Mouse (Mus musculus) lung, postnatal 0 days (tissue): ENCODE data around the gene Dusp1. TPM values are rescaled to one million over a fixed set of nuclear protein-coding genes. Genes with fewer than 3 reads are reported as not detected.

ENCODE experiments used
- ATAC-seq: fragments of 200-750 bp; cut with Nextera tagmentation; 2 replicates; pipeline ENCODE4 v1.8.0; 2017; ENCODE audit warnings: moderate library complexity
- DNase-seq: peaks from one replicate; pipeline ENCODE4 v3.0.0-alpha.2; 2016; ENCODE audit warnings: low spot score
- H3K27ac ChIP-seq: fragments of 300-500 bp; sonication (generic); 2 replicates; pipeline ENCODE4 v1.5.1; 2014; ENCODE audit warnings: antibody characterized with exemption, mild to moderate bottlenecking, low read length, mixed read lengths
- H3K27me3 ChIP-seq: fragments of 300-500 bp; sonication (generic); replicated peaks from 2 replicates; pipeline ENCODE4 v1.6.1; 2014; ENCODE audit warnings: low read length, mixed read lengths; ENCODE audit not compliant: insufficient read depth
- H3K36me3 ChIP-seq: fragments of 300-500 bp; sonication (generic); 2 replicates; pipeline ENCODE4 v1.6.1; 2014; ENCODE audit warnings: low read length, mixed read lengths; ENCODE audit not compliant: insufficient read depth
- H3K4me1 ChIP-seq: fragments of 300-500 bp; sonication (generic); 2 replicates; pipeline ENCODE4 v1.6.1; 2014; ENCODE audit warnings: antibody characterized with exemption, low read depth, low read length, mixed read lengths; ENCODE audit not compliant: insufficient read depth
- H3K4me2 ChIP-seq: fragments of 300-500 bp; sonication (generic); replicated peaks from 2 replicates; pipeline ENCODE4 v1.6.1; 2014; ENCODE audit warnings: low read depth, mild to moderate bottlenecking, low read length, moderate library complexity, mixed read lengths
- H3K4me3 ChIP-seq: fragments of 300-500 bp; sonication (generic); 2 replicates; pipeline ENCODE4 v1.5.1; 2014; ENCODE audit warnings: low read depth, low read length
- H3K9ac ChIP-seq: fragments of 300-500 bp; sonication (generic); replicated peaks from 2 replicates; pipeline ENCODE4 v1.6.1; 2014; ENCODE audit warnings: low read depth, mild to moderate bottlenecking
- H3K9me3 ChIP-seq: fragments of 300-500 bp; sonication (generic); 2 replicates; pipeline ENCODE4 v1.6.1; 2016; ENCODE audit warnings: low read length, mixed read lengths
- CTCF ChIP-seq: IDR thresholded peaks from 2 replicates; pipeline ENCODE4 v1.5.1; 2016; ENCODE audit warnings: antibody characterized with exemption, mild to moderate bottlenecking
- EP300 ChIP-seq: IDR thresholded peaks from 2 replicates; pipeline ENCODE4 v1.6.1; 2016; ENCODE audit warnings: antibody characterized with exemption, mild to moderate bottlenecking, control low read depth
- WGBS: fragments of 180-500 bp; shearing (Covaris S2); extraction: QIAGEN DNeasy Blood & Tissue Kit; methylation state at CpG from one replicate; pipeline ENCODE4 v1.1.7; 2014; 5-methylcytosine and 5-hydroxymethylcytosine counted together
- polyA plus RNA-seq: library from polyadenylated mRNA; unstranded; fragments of >200 nt; fragmentation: Nextera tagmentation; extraction: Ambion mirVana; gene quantifications from 2 replicates; pipeline ENCODE4 v1.2.1, GENCODE M21; 2015

Dusp1 gene
- 68.4 and 79.3 TPM in 2 replicates for polyA plus RNA-seq

DNA sequence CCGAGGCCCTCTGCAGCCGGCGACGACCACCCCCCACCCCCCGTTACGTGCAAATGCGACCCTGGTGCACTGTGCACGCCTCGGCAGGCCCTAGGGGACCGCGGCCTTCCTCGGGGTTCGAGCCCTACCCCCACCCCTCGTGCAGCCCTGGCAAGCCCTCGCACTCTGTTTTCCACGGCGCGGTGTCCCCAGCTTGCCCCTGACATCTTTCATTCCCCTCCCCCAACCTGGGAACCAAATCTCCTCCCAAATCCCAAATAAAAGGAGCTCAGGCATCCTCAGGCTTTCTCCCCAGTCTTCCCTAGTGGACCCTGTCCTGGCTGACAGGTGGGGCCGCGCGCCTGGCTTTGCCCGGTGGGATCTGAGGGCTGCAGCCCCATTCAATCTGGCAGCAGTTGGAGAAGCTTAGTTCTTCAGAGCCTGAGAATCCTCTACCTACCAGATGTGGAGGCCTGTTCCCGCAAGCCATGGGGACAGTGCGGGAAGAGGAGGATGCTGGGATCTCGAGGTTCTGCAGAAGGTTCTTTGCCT is at the start of gene Dusp1:
Gene Dusp1, minus strand, starts transcription at position 478 of the 531 bp plus-strand sequence.
- no peak for DNase-seq
- Histone ChIP-seq H3K4me1 (peaks cover 21% of the 10 kb centered on the region), H3K36me3 (no peaks in the 10 kb centered on the region), H3K27ac (peak within 1 kb of the TSS; percentile 72), H3K9ac (peak within 1 kb of the TSS; percentile 32), H3K4me2 (peak within 1 kb of the TSS; percentile 96), H3K9me3 (no peaks in the 10 kb centered on the region), H3K27me3 (no peaks in the 10 kb centered on the region), H3K4me3 (peak within 1 kb of the TSS; percentile 68)
- ATAC-seq: peak; percentile 66
- TF ChIP-seq EP300 (no peak), CTCF (no peak)
- WGBS: under 1% methylated on average over 22 of the region's 25 CpGs

DNA sequence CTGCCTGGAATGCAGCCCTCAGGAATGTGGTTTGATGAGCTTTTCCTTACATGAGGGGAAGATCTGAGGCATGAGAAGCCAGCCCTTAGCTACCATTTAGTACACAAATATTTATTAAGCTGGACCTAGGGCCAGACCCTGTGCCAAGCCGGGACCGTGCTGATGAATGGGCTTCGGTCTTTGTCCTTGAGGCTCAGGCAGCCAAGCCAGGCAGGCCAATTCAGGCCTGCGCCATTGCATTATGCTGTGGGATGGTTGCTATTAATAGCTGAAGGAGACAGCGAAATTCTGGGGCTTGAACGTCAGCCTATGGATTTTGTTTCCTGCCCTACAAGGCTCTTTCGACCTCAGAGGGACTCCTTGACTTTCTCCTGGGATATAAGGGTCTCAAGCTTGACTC is 49.4 kb upstream of the Dusp1 start:
- DNase-seq: peak; percentile 72
- Histone ChIP-seq H3K9ac (no peak overlapping the region), H3K4me2 (no peak overlapping the region), H3K4me3 (no peak overlapping the region), H3K4me1 (peaks cover 22% of the 10 kb centered on the region), H3K27ac (peak overlapping the region; percentile 80), H3K9me3 (no peaks in the 10 kb centered on the region), H3K27me3 (no peaks in the 10 kb centered on the region), H3K36me3 (0 out of 2 replicates have a peak, but pooled peaks cover 6% of the 10 kb centered on the region)
- TF ChIP-seq CTCF (no peak), EP300 (peak; percentile 68; the same call in 1 of the 2 replicates)
- 22% methylated on average over 7 of the region's 7 CpGs for WGBS
- ATAC-seq: peak; percentile 85

DNA sequence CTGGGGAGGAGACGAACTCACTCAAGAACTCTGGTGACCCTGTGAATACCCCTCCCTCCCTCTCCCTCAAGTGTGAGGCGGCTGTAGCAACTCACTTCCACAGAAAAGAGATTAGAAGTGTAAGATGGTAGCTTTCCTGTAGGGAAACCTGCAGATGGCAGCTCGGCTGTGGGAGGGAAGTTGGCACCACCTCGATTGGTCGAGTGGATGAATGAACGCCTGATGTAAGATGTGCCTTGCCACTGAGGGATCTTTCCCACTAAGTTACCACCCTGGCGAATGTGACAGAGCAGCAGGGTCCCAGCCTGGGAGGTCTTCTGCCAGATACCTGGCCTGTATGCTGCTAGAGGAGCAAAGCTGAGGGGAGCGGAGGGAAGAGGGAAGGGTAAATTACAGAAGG is 47.9 kb upstream of the Dusp1 start:
- Histone ChIP-seq H3K27ac (no peak overlapping the region), H3K27me3 (no peaks in the 10 kb centered on the region), H3K9ac (no peak overlapping the region), H3K36me3 (0 out of 2 replicates have a peak, but pooled peaks cover 8% of the 10 kb centered on the region), H3K4me1 (peaks cover 22% of the 10 kb centered on the region), H3K9me3 (no peaks in the 10 kb centered on the region), H3K4me3 (no peak overlapping the region), H3K4me2 (no peak overlapping the region)
- ATAC-seq (no peak), DNase-seq (no peak)
- TF ChIP-seq EP300 (no peak), CTCF (no peak)
- whole genome bisulfite sequencing: 81% methylated on average over 8 of the region's 8 CpGs

DNA sequence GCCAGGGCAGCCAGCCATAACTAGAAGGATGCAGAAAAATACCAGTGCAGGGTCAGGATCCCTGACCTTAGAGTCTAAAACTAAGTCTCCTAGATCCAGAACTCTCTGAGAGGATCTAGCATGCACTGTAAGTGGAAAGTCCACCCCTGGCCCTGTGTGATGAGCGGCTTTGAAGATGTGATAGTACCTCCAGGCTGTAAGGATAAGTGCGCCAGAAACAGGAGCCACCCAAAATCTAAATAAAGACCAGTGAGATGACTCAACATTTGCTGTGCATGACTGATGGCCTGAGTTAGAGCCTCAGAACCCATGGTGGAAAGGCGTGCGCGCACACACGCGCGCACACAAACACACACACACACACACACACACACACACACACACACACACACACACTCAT is 46.9 kb upstream of the Dusp1 start:
- no peak overlapping the region for H3K4me3 ChIP-seq
- 0 out of 2 replicates have a peak, but pooled peaks cover 5% of the 10 kb centered on the region for H3K36me3 ChIP-seq
- WGBS: 95% methylated on average over 8 of the region's 8 CpGs
- no peak overlapping the region for H3K4me2 ChIP-seq
- no peak overlapping the region for H3K27ac ChIP-seq
- ATAC-seq (no peak), DNase-seq (no peak)
- H3K27me3 ChIP-seq: no peaks in the 10 kb centered on the region
- peaks cover 20% of the 10 kb centered on the region for H3K4me1 ChIP-seq
- H3K9ac ChIP-seq: no peak overlapping the region
- TF ChIP-seq EP300 (no peak), CTCF (no peak)
- no peaks in the 10 kb centered on the region for H3K9me3 ChIP-seq

DNA sequence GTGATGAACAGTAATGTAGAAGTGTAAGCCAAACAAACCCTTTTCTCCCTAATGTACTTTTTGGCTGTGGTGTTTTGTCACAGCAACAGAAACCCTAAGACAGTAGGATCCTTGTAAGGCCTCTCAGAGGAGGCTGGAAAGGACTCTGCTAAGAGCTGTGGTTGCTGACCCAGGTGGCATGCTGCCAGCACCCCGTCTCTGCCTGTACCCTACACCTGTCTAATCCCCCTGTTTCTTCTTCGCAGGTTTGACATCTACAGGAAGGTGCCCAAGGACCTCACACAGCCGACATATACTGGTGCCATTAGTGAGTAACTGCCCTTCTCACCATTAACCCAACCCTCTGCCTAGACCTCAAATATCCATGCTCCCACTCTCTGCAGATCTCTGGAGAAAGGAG is 46.4 kb upstream of the Dusp1 start:
- no peak overlapping the region for H3K27ac ChIP-seq
- DNase-seq (no peak), ATAC-seq (no peak)
- H3K4me3 ChIP-seq: no peak overlapping the region
- no peak overlapping the region for H3K4me2 ChIP-seq
- no peaks in the 10 kb centered on the region for H3K9me3 ChIP-seq
- no peak overlapping the region for H3K9ac ChIP-seq
- 83% methylated on average over 3 of the region's 3 CpGs for WGBS
- TF ChIP-seq CTCF (no peak), EP300 (no peak)
- 0 out of 2 replicates have a peak, but pooled peaks cover 4% of the 10 kb centered on the region for H3K36me3 ChIP-seq
- H3K27me3 ChIP-seq: no peaks in the 10 kb centered on the region
- H3K4me1 ChIP-seq: peaks cover 20% of the 10 kb centered on the region

DNA sequence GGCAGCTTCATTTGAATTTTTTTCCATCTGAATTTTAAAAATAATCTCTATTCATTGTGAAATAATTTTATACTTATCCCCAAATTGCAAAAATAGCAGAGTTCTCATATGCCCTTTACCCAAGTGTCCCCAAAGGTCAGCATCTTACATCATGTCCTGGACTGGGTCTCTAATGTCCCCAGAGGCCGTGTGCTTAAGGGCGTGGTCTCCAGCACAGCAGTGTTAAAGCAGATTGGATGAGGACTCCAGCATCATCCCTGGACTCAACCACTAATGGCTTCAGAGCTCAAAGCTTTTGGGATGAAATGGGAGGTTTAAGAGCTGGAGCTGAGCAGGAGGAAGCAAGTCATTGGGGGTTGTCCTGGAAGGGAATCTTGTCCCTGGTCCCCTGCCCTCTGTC is 44.6 kb upstream of the Dusp1 start:
- H3K4me2 ChIP-seq: no peak overlapping the region
- TF ChIP-seq EP300 (no peak), CTCF (no peak)
- 66% methylated on average over 2 of the region's 2 CpGs for WGBS
- DNase-seq (no peak), ATAC-seq (no peak)
- no peaks in the 10 kb centered on the region for H3K27me3 ChIP-seq
- H3K4me3 ChIP-seq: no peak overlapping the region
- peaks cover 21% of the 10 kb centered on the region for H3K4me1 ChIP-seq
- H3K9ac ChIP-seq: no peak overlapping the region
- 0 out of 2 replicates have a peak, but pooled peaks cover 4% of the 10 kb centered on the region for H3K36me3 ChIP-seq
- no peak overlapping the region for H3K27ac ChIP-seq
- no peaks in the 10 kb centered on the region for H3K9me3 ChIP-seq
